Mouse (Mus musculus) heart, adult 11 months (tissue): ENCODE measurements around the gene Bmpr1a.

Source experiments
- DNase-seq: peaks from one replicate; pipeline ENCODE4 v3.0.0; 2022

Gene Bmpr1a

GRCm38 (mm10) chr14:34447659-34448058, 55.5 kb downstream of the Bmpr1a start:
- peak; percentile 83 for DNase-seq

DNA sequence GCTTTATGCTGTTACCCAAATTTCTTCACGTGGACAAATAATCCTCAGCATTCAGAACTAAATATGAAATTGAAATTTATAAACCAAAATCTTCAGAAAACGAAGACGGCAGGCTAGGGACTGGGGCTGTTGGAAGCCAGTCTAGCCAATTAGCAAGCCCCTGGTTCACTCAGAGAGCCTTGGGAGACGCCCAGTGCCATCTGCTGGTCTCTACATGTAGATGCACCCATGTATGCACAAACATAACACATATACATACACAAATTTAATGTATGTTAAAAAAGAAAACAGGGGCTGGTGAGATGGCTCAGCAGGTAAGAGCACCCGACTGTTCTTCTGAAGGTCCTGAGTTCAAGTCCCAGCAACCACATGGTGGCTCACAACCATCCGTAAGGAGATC, 56.5 kb downstream of the Bmpr1a start:
- peak; percentile 85 for DNase-seq

GRCm38 (mm10) chr14:34445348-34445747, 57.8 kb downstream of the Bmpr1a start:
- DNase-seq, result no peak

GRCm38 (mm10) chr14:34444924-34445323, 58.2 kb downstream of the Bmpr1a start:
- DNase-seq, result peak; percentile 51

DNA sequence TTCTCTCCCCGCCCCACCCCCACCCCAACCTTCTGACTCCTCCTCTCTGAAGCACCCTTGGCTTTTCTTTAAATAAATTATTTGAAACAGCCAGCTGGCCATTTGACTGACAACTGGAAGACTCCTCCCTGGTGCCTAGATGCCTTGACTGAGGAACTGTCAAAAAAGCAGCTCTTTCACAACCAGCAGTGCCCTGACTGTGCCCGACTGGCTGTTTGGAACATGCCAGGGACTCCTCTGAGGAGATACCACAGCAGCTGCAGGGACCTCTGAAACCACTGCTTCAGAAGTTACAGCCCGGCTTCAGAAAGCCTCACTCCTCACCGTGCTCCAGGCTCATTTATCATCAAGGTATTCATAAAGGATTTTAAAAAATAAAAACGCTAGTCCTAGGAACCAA, 58.8 kb downstream of the Bmpr1a start:
- peak; percentile 88 for DNase-seq

DNA sequence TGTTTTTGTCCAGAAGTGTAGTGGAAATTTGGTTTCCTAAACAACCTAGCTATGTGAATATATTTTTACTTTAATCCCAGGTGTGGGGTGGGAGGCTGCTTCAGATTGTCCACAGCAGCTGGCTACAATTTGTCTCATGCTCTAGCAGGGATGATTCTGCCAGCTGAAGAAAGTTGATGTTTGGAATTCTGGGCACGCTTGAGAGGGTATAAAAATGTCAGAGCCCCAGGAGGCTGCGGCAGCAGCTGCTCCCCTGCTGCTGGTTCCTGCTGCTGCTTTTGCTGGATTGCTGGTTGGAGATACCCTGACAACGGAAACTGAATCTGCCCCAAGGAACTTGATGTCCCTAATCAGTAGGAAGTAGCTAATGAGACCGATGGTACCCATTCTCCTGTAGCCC, 60.6 kb downstream of the Bmpr1a start:
- peak; percentile 85 for DNase-seq

DNA sequence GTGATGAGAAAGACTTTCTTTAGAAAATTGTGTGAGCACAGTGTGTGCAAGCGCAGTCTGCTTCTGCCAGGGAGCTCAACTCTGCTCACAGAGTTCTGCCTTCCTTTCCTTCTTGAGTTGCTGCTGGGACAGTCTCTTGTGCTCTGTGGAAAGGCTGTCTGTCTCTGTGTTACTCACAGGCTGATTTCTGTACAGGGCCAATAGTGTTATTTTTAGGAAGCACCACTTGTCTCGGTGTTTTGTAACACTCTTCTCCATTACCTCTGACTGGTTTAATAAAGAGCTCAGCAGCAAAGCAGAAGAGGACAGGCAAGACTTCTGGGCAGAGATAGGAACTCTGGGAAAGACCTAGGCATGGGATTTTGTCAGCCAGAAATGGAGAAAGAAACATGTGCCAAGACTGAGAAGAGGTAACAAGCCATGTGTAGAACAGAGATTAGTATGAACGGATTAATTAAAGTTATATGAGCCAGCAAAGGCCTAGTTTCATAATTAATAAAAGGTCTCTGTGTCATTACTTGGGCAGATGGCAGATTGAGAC, 62.5 kb downstream of the Bmpr1a start:
- DNase-seq, result peak; percentile 81

GRCm38 (mm10) chr14:34429069-34429468, 74.1 kb downstream of the Bmpr1a start:
- DNase-seq, result peak; percentile 15

DNA sequence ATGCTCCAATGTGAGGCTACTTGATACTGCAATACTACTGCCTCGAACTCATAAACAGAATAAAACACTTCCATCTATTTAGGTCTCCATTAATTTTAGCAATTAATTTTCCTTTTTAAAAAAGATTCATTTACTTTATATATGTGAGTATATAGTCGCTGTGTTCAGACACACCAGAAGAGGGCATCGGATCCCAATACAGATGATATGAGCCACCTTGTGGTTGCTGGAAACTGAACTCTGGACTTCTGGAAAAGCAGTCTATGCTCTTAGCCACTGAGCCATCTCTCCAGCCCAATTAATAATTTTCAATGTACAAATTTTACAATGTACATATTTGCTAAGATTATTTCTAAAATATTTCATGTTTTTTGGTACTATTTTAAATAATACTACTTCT, 74.9 kb downstream of the Bmpr1a start:
- peak; percentile 34 for DNase-seq

- DNase-seq, result peak; percentile 16
Measured at GRCm38 (mm10) chr14:34421078-34421477, 82.1 kb downstream of the Bmpr1a start.

DNA sequence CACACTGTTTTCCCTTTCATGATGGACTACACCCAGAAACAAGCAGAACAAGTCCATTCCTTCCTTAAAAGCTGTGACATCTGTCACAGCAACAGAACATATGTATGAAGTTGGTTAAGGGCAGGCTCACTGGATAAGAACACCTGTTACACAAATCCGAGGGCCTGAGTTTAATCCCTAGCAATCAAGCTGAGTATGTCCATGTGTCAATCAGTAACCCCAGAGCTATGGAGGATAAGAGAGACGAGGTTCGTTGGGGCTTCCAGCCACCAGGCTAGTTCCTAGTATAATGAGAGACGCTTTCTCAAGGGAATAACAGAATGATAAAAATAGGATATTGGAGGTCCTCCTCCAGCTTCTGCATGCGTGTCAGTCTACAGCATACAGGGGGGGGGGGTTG, 85.6 kb downstream of the Bmpr1a start:
- peak; percentile 78 for DNase-seq

DNA sequence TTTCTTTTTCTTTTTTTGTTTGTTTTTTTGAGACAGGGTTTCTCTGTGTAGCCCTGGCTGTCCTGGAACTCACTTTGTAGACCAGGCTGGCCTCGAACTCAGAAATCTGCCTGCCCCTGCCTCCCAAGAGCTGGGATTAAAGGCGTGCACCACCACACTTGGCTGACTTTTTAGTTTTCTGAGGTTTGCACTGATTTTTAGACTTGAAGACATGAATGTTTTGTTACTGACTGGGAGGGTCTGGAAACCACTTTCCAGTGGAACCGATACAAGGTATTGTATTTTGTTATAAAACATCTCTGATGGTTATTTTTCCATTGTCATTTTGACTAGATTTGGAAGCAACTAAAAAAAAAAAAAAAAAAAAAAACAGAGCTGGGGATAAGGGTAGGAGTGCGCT, 86.2 kb downstream of the Bmpr1a start:
- DNase-seq, result peak; percentile 73

- DNase-seq, result peak; percentile 75
Measured at GRCm38 (mm10) chr14:34412164-34412896, 90.8 kb downstream of the Bmpr1a start.

- DNase-seq, result peak; percentile 80
Measured at GRCm38 (mm10) chr14:34410716-34411115, 92.4 kb downstream of the Bmpr1a start.

GRCm38 (mm10) chr14:34403424-34403823, 99.7 kb downstream of the Bmpr1a start:
- DNase-seq, result no peak

- DNase-seq, result peak; percentile 85
Measured at GRCm38 (mm10) chr14:34402871-34403270, 100.3 kb downstream of the Bmpr1a start.

DNA sequence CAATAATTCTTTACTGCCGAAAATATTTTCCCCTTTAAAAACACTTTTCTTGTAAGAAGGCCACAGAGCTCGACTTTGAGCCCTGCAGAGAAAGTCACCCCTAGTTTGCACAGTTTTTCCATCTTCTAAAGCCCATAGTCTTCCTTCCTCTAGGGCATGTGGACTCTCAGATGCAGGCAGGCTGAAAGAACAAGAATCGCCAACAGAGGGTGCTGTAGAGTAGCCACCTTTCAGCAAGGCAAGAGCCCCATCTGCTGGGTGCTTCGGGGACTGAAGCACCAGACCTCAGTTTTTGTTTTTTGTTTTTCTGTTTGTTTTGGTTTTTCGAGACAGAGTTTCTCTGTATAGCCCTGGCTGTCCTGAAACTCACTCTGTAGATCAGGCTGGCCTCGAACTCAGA, 102.0 kb downstream of the Bmpr1a start:
- peak; percentile 92 for DNase-seq

DNA sequence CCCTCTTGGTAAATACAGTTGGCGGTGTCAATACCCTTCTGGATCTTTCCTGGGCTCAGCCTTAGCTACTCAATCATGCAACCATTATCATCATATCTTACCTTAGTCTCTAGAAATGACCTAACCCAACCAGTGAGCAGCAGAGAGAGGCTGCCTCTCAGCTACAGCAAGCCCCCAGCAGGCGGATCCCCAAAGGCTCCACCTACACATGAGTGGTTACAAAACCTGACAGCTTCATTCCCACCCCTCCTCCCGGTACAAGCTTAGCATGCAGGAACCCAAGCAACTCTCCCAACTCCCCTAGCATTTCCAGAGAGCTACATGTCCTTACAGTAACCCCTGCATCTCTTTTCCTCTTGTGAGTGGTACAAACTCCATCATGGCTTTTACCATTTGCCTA, 103.1 kb downstream of the Bmpr1a start:
- peak; percentile 85 for DNase-seq

- peak; percentile 70 for DNase-seq
Measured at GRCm38 (mm10) chr14:34399301-34399700, 103.8 kb downstream of the Bmpr1a start.

- peak; percentile 90 for DNase-seq
Measured at GRCm38 (mm10) chr14:34398901-34399300, 104.2 kb downstream of the Bmpr1a start.

- DNase-seq, result peak; percentile 63
Measured at GRCm38 (mm10) chr14:34397871-34398270, 105.3 kb downstream of the Bmpr1a start.

DNA sequence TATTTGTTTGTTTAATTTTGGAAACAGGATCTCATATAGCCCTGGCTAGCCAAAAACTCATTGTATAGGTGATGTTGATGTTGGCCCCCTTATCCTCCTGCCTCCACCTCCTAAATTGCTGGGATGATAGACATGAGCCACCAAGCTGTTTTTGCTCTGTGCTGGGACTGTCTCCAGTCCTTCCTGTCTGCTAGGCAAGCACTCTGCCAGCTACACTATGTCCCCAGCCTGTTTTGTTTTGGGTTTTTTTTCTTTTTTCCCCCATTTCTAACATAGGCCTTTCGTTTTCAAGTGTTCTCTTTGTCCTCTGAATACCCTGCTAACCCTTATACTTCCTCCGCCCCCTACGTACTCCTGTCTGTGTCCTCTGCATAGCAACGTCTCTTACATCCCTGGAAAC, 109.8 kb downstream of the Bmpr1a start:
- DNase-seq, result peak; percentile 86

DNA sequence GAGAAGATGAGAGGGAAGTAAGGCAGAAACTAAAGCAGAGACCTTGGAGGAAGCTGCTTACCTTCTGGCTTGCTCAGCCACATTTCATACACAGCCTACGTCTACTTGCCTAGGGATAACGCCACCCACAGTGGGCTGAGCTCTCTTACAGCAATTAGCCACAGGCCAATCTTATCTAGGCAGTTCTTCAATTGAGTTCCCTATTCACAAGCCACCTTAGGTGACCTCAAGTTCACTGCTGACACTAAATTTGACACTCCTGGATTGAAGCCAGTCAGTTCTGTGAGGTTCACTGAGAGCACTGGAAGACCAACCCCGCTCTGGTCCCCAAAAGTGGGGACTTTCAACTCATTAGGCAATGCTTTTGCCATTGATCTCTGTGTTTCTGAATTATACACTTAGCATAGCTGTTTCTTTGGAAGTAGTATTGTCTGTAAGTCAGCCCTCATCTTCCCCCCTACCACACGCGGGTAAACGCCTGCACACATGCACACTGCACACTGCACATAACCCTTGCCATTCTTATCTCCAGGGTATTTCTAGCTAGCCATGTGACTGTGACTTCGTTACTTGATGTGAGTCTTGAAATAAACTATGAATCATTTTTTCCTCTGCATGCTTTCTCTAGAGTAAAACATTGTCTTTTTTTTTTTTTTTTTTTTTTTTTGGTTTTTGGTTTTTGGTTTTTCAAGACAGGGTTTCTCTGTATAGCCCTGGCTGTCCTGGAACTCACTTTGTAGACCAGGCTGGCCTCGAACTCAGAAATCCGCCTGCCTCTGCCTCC, 120.0 kb downstream of the Bmpr1a start:
- peak; percentile 89 for DNase-seq
